Comparison of ENCODE assay signal across 8 mouse cellular contexts in genomic region chr4:120277255-120277928, GRCm38 (mm10). TPM values are rescaled to one million over a fixed set of nuclear protein-coding genes. Genes with fewer than 3 reads are reported as not detected.
DNase-seq lines count a peak whose midpoint lies in the region; ATAC-seq and TF ChIP-seq lines count a peak whose summit lies in the region.

No protein-coding gene starts in this region.

- no peak overlapping the region for H3K4me3 ChIP-seq in intestine, embryonic 15.5 days (replicated peaks)
- H3K4me3 ChIP-seq in intestine, postnatal 0 days (ENCODE audit: low read depth, low read length), result no peak overlapping the region
- H3K4me3 ChIP-seq in forebrain, embryonic 11.5 days (ENCODE audit: low read depth, low read length), result no peak overlapping the region
- no peak overlapping the region for H3K4me3 ChIP-seq in hindbrain, embryonic 11.5 days (ENCODE audit: low read depth, low read length)
- H3K4me3 ChIP-seq in lung, embryonic 14.5 days (ENCODE audit: low read depth, low read length), result no peak overlapping the region

- 45% methylated on average over 4 of the region's 4 CpGs for WGBS in intestine, embryonic 15.5 days
- 45% methylated on average over 4 of the region's 4 CpGs for WGBS in intestine, postnatal 0 days
- 57% methylated on average over 4 of the region's 4 CpGs for WGBS in forebrain, embryonic 11.5 days
- WGBS in hindbrain, embryonic 11.5 days, result 37% methylated on average over 4 of the region's 4 CpGs
- WGBS in lung, embryonic 14.5 days, result 27% methylated on average over 4 of the region's 4 CpGs

- ATAC-seq in intestine, embryonic 15.5 days, result peak; percentile 49
- ATAC-seq in intestine, postnatal 0 days, result no peak
- ATAC-seq in forebrain, embryonic 11.5 days (replicated peaks; ENCODE audit: low FRiP score), result no peak
- peak; percentile 39; the same call in 1 of the 2 replicates for ATAC-seq in hindbrain, embryonic 11.5 days (ENCODE audit: low FRiP score)
- peak; percentile 40; the same call in 1 of the 2 replicates for ATAC-seq in lung, embryonic 14.5 days (ENCODE audit: insufficient read depth)
- ATAC-seq in activated CD4-positive, CD25-positive, alpha-beta regulatory T cell, adult 4 months, result no peak

- no peaks in the 10 kb centered on the region for H3K9me3 ChIP-seq in intestine, embryonic 15.5 days
- no peaks in the 10 kb centered on the region for H3K9me3 ChIP-seq in intestine, postnatal 0 days (ENCODE audit: control insufficient read depth)
- H3K9me3 ChIP-seq in forebrain, embryonic 11.5 days (ENCODE audit: control insufficient read depth, low read length), result no peaks in the 10 kb centered on the region
- no peaks in the 10 kb centered on the region for H3K9me3 ChIP-seq in hindbrain, embryonic 11.5 days (ENCODE audit: control insufficient read depth, low read length)
- no peaks in the 10 kb centered on the region for H3K9me3 ChIP-seq in lung, embryonic 14.5 days (ENCODE audit: low read depth, low read length)

- H3K27me3 ChIP-seq in intestine, embryonic 15.5 days (replicated peaks), result peaks cover 20% of the 10 kb centered on the region
- peaks cover 18% of the 10 kb centered on the region for H3K27me3 ChIP-seq in intestine, postnatal 0 days (replicated peaks; ENCODE audit: control insufficient read depth, insufficient read depth, low read length)
- peaks cover 10% of the 10 kb centered on the region; the same call in 1 of the 2 replicates for H3K27me3 ChIP-seq in forebrain, embryonic 11.5 days (ENCODE audit: control insufficient read depth, insufficient read depth, low read length)
- H3K27me3 ChIP-seq in hindbrain, embryonic 11.5 days (ENCODE audit: control insufficient read depth, insufficient read depth, low read length), result peaks cover 9% of the 10 kb centered on the region
- peaks cover 39% of the 10 kb centered on the region for H3K27me3 ChIP-seq in lung, embryonic 14.5 days (ENCODE audit: insufficient read depth, low read length)

- H3K4me1 ChIP-seq in intestine, embryonic 15.5 days (replicated peaks), result peaks cover 6% of the 10 kb centered on the region
- H3K4me1 ChIP-seq in intestine, postnatal 0 days (replicated peaks; ENCODE audit: control insufficient read depth, insufficient read depth, low read length), result peaks cover 3% of the 10 kb centered on the region; the same call in 1 of the 2 replicates
- peaks cover 3% of the 10 kb centered on the region for H3K4me1 ChIP-seq in forebrain, embryonic 11.5 days (replicated peaks; ENCODE audit: control insufficient read depth, insufficient read depth, low read length)
- peaks cover 4% of the 10 kb centered on the region; the same call in 1 of the 2 replicates for H3K4me1 ChIP-seq in hindbrain, embryonic 11.5 days (replicated peaks; ENCODE audit: control insufficient read depth, insufficient read depth, low read length)
- H3K4me1 ChIP-seq in lung, embryonic 14.5 days (ENCODE audit: insufficient read depth), result peaks cover 1% of the 10 kb centered on the region; the same call in 1 of the 2 replicates

- H3K4me2 ChIP-seq in intestine, embryonic 15.5 days (replicated peaks), result no peak overlapping the region
- no peak overlapping the region for H3K4me2 ChIP-seq in intestine, postnatal 0 days (replicated peaks; ENCODE audit: low read depth)
- no peak overlapping the region for H3K4me2 ChIP-seq in forebrain, embryonic 11.5 days (ENCODE audit: low read depth, low read length, severe bottlenecking)
- H3K4me2 ChIP-seq in hindbrain, embryonic 11.5 days (replicated peaks; ENCODE audit: low read depth, low read length), result no peak overlapping the region
- no peak overlapping the region for H3K4me2 ChIP-seq in lung, embryonic 14.5 days

- no peak overlapping the region for H3K27ac ChIP-seq in intestine, embryonic 15.5 days
- no peak overlapping the region for H3K27ac ChIP-seq in intestine, postnatal 0 days (ENCODE audit: low read depth, low read length)
- no peak overlapping the region for H3K27ac ChIP-seq in forebrain, embryonic 11.5 days (ENCODE audit: low read depth, low read length)
- H3K27ac ChIP-seq in hindbrain, embryonic 11.5 days (ENCODE audit: low read depth, low read length), result no peak overlapping the region
- H3K27ac ChIP-seq in lung, embryonic 14.5 days (ENCODE audit: low read depth), result no peak overlapping the region

- no peaks in the 10 kb centered on the region for H3K36me3 ChIP-seq in intestine, embryonic 15.5 days
- H3K36me3 ChIP-seq in intestine, postnatal 0 days (ENCODE audit: control insufficient read depth, insufficient read depth), result no peaks in the 10 kb centered on the region
- no peaks in the 10 kb centered on the region for H3K36me3 ChIP-seq in forebrain, embryonic 11.5 days (ENCODE audit: control insufficient read depth, insufficient read depth, low read length)
- no peaks in the 10 kb centered on the region for H3K36me3 ChIP-seq in hindbrain, embryonic 11.5 days (ENCODE audit: control insufficient read depth, insufficient read depth, low read length)
- H3K36me3 ChIP-seq in lung, embryonic 14.5 days (ENCODE audit: insufficient read depth), result no peaks in the 10 kb centered on the region

- H3K9ac ChIP-seq in intestine, embryonic 15.5 days, result no peak overlapping the region
- H3K9ac ChIP-seq in intestine, postnatal 0 days (ENCODE audit: low read depth, low read length), result no peak overlapping the region
- H3K9ac ChIP-seq in forebrain, embryonic 11.5 days (ENCODE audit: low read length), result no peak overlapping the region
- H3K9ac ChIP-seq in hindbrain, embryonic 11.5 days (ENCODE audit: low read depth, low read length), result no peak overlapping the region
- H3K9ac ChIP-seq in lung, embryonic 14.5 days, result no peak overlapping the region

- no peak for TF ChIP-seq CTCF in intestine, postnatal 0 days (IDR thresholded peaks at IDR 0.05; ENCODE audit: low read depth)
- no peak for TF ChIP-seq CTCF in lung, embryonic 14.5 days (IDR thresholded peaks at IDR 0.05; ENCODE audit: low read depth)

- peak; percentile 55 for DNase-seq in forebrain, embryonic 11.5 days (ENCODE audit: low spot score)
- no peak for DNase-seq in hindbrain, embryonic 11.5 days (ENCODE audit: low spot score)
- peak; percentile 47 for DNase-seq in lung, embryonic 14.5 days
- DNase-seq in testis, postnatal 14 days (ENCODE audit: low spot score), result peak; percentile 49
- no peak for DNase-seq in cerebellum, postnatal 14 days

RNA-seq across cellular contexts. Expression of gene Foxo6, which starts 9.8 kb away (rescaled TPM):
- 0.20 and 0.29 TPM in 2 replicates for polyA plus RNA-seq in intestine, embryonic 15.5 days (2015; fragmentation: Nextera tagmentation; extraction: Ambion mirVana)
- polyA plus RNA-seq in intestine, postnatal 0 days (2015; fragmentation: Nextera tagmentation; extraction: Ambion mirVana), result 0.17 and 0.20 TPM in 2 replicates
- 0.39 and 1.1 TPM in 2 replicates for polyA plus RNA-seq in forebrain, embryonic 11.5 days (2014; fragmentation: Nextera tagmentation; extraction: Ambion mirVana)
- 0.20 and 0.39 TPM in 2 replicates for polyA plus RNA-seq in hindbrain, embryonic 11.5 days (2014; fragmentation: Nextera tagmentation; extraction: Ambion mirVana)
- 0.11 and 0.34 TPM in 2 replicates for polyA plus RNA-seq in lung, embryonic 14.5 days (2014; fragmentation: Nextera tagmentation; extraction: Ambion mirVana)
- polyA plus RNA-seq in activated CD4-positive, CD25-positive, alpha-beta regulatory T cell, adult 4 months (2017; shearing (Covaris generic)), result not detected

Comparison
In these comparisons a context has a peak if more than half of its experiments do, and no peak if none do; other contexts are left out.
1. ATAC-seq: peak in intestine, embryonic 15.5 days (single experiment), hindbrain, embryonic 11.5 days (single experiment) and lung, embryonic 14.5 days (single experiment); none in intestine, postnatal 0 days (single experiment), forebrain, embryonic 11.5 days (single experiment) and activated CD4-positive, CD25-positive, alpha-beta regulatory T cell, adult 4 months (single experiment).
2. DNase-seq: peak in forebrain, embryonic 11.5 days (single experiment), lung, embryonic 14.5 days (single experiment) and testis, postnatal 14 days (single experiment); none in hindbrain, embryonic 11.5 days (single experiment) and cerebellum, postnatal 14 days (0 of 2).